Mouse (Mus musculus) cortical plate, adult 2 months (tissue): ENCODE data around the gene Mgl2.
A peak's percentile ranks its signal among the peaks of the same experiment; 100 is the strongest.

Source experiments
- CTCF ChIP-seq: fragments of 200-500 bp; IDR thresholded peaks from 2 replicates; pipeline ENCODE4 v1.5.1; 2011; ENCODE audit warnings: mild to moderate bottlenecking, control low read depth, low read length; ENCODE audit not compliant: insufficient read depth; ENCODE audit errors: extremely low read depth
- POLR2A ChIP-seq: fragments of 200-500 bp; IDR thresholded peaks from 2 replicates; pipeline ENCODE4 v1.6.1; 2011; ENCODE audit warnings: mild to moderate bottlenecking, low read length, control low read depth; ENCODE audit not compliant: insufficient read depth; ENCODE audit errors: extremely low read depth

GRCm38 (mm10) chr11:70179401-70179800, 49.3 kb downstream of the Mgl2 start:
- TF ChIP-seq POLR2A (no peak), CTCF (peak; percentile 64)
